Mouse (Mus musculus) CH12.LX (cell line): ENCODE results near the gene Trim56. TPM values are rescaled to one million over a fixed set of nuclear protein-coding genes. Genes with fewer than 3 reads are reported as not detected.

Experiments
- DNase-seq: peaks from one replicate; pipeline ENCODE4 v3.0.0-alpha.2; 2013; ENCODE audit errors: extremely low read depth
- H3K27ac ChIP-seq: 2 replicates; pipeline ENCODE4 v1.5.1; 2012; ENCODE audit warnings: low read depth, mild to moderate bottlenecking, control low read depth, moderate library complexity; ENCODE audit not compliant: insufficient read depth
- H3K27me3 ChIP-seq: replicated peaks from 2 replicates; pipeline ENCODE3; 2012; ENCODE audit warnings: inconsistent platforms
- H3K36me3 ChIP-seq, 2 experiments: replicated peaks in 1 of 2; 2 replicates each; pipeline versions ENCODE3 to v1.6.1; 2012; ENCODE audit warnings: inconsistent platforms in 1 of 2, low read length in 1 of 2, mild to moderate bottlenecking in 1 of 2, mixed read lengths in 1 of 2, moderate library complexity in 1 of 2; ENCODE audit not compliant: control insufficient read depth in 1 of 2, insufficient read depth in 1 of 2
- H3K4me1 ChIP-seq, 2 experiments: 2 replicates each; pipeline ENCODE4 v1.6.1; 2012; ENCODE audit warnings: inconsistent platforms in 1 of 2, moderate library complexity in 1 of 2; ENCODE audit not compliant: insufficient read depth in 2 of 2, control insufficient read depth in 1 of 2
- H3K4me2 ChIP-seq: 2 replicates; pipeline ENCODE4 v1.6.1; 2012; ENCODE audit warnings: low read depth, mild to moderate bottlenecking, control low read depth; ENCODE audit not compliant: poor library complexity, insufficient read depth, severe bottlenecking
- H3K4me3 ChIP-seq, 3 experiments: fragments of 150-350 bp in 1 of 3; sonication (generic) in 1 of 3; replicated peaks in 1 of 3; 2 replicates each; pipeline versions ENCODE3 to v1.5.1; 2011 to 2012; ENCODE audit warnings: low read depth in 2 of 3, low read length in 2 of 3, mild to moderate bottlenecking in 2 of 3, moderate library complexity in 2 of 3, control low read depth in 1 of 3, improper control_type of control experiment in 1 of 3, inconsistent platforms in 1 of 3, mixed read lengths in 1 of 3; ENCODE audit not compliant: poor library complexity in 1 of 3
- H3K79me2 ChIP-seq: replicated peaks from 2 replicates; pipeline ENCODE4 v1.6.1; 2012; ENCODE audit warnings: mild to moderate bottlenecking, moderate library complexity; ENCODE audit not compliant: control insufficient read depth, poor library complexity, insufficient read depth, severe bottlenecking; ENCODE audit errors: extremely low read depth
- H3K9ac ChIP-seq: 2 replicates; pipeline ENCODE4 v1.6.1; 2012; ENCODE audit warnings: low read depth, mild to moderate bottlenecking, control low read depth, moderate library complexity; ENCODE audit not compliant: insufficient read depth
- H3K9me3 ChIP-seq: replicated peaks from 2 replicates; pipeline ENCODE3; 2012; ENCODE audit warnings: low read length, inconsistent platforms, mixed read lengths
- CHD2 ChIP-seq: IDR thresholded peaks from 2 replicates; pipeline ENCODE4 v1.6.1; 2011; ENCODE audit warnings: low read length, improper control_type of control experiment
- ELF1 ChIP-seq: IDR thresholded peaks from 2 replicates; pipeline ENCODE4 v1.6.1; 2014; ENCODE audit warnings: low read depth, mild to moderate bottlenecking, inconsistent platforms, low read length, improper control_type of control experiment
- EP300 ChIP-seq: IDR thresholded peaks from 2 replicates; pipeline ENCODE4 v1.6.1; 2011; ENCODE audit warnings: low read length, improper control_type of control experiment
- GABPA ChIP-seq: IDR thresholded peaks from 2 replicates; pipeline ENCODE4 v1.6.1; 2012; ENCODE audit warnings: low read depth, low read length, improper control_type of control experiment, inconsistent platforms; ENCODE audit not compliant: insufficient replicate concordance
- HCFC1 ChIP-seq: IDR thresholded peaks from 2 replicates; pipeline ENCODE4 v1.6.1; 2012; ENCODE audit warnings: low read depth, mild to moderate bottlenecking, inconsistent platforms, low read length, improper control_type of control experiment
- IRF4 ChIP-seq: IDR thresholded peaks from 2 replicates; pipeline ENCODE4 v1.6.1; 2014; ENCODE audit warnings: low read depth, mild to moderate bottlenecking, inconsistent platforms, low read length, improper control_type of control experiment
- JUN ChIP-seq: IDR thresholded peaks from 2 replicates; pipeline ENCODE4 v1.6.1; 2011; ENCODE audit warnings: low read depth, mild to moderate bottlenecking, low read length, improper control_type of control experiment, moderate library complexity; ENCODE audit not compliant: insufficient read depth
- JUND ChIP-seq: conservative IDR thresholded peaks from 2 replicates; pipeline ENCODE4 v1.6.1; 2011; ENCODE audit warnings: low read depth, low read length, improper control_type of control experiment
- MAX ChIP-seq: IDR thresholded peaks from 2 replicates; pipeline ENCODE4 v1.6.1; 2011; ENCODE audit warnings: low read length, improper control_type of control experiment
- MAZ ChIP-seq: IDR thresholded peaks from 2 replicates; pipeline ENCODE4 v1.6.1; 2012; ENCODE audit warnings: low read depth, mild to moderate bottlenecking, inconsistent platforms, low read length, improper control_type of control experiment, moderate library complexity
- MXI1 ChIP-seq: IDR thresholded peaks from 2 replicates; pipeline ENCODE4 v1.6.1; 2011; ENCODE audit warnings: mild to moderate bottlenecking, low read depth, low read length, improper control_type of control experiment
- MYC ChIP-seq: IDR thresholded peaks from 2 replicates; pipeline ENCODE4 v1.6.1; 2011; ENCODE audit warnings: low read depth, mild to moderate bottlenecking, improper control_type of control experiment, low read length
- NELFE ChIP-seq: IDR thresholded peaks from 2 replicates; pipeline ENCODE4 v1.6.1; 2011; ENCODE audit warnings: low read depth, low read length, improper control_type of control experiment
- NRF1 ChIP-seq: IDR thresholded peaks from 2 replicates; pipeline ENCODE4 v1.6.1; 2014; ENCODE audit warnings: low read depth, mild to moderate bottlenecking, inconsistent platforms, low read length, improper control_type of control experiment, moderate library complexity
- POLR2AphosphoS2 ChIP-seq: IDR thresholded peaks from 2 replicates; pipeline ENCODE4 v1.6.1; 2011; ENCODE audit warnings: low read depth, low read length, improper control_type of control experiment
- RAD21 ChIP-seq: IDR thresholded peaks from 2 replicates; pipeline ENCODE4 v1.6.1; 2011; ENCODE audit warnings: low read depth, mild to moderate bottlenecking, low read length, improper control_type of control experiment, moderate library complexity
- RCOR1 ChIP-seq: conservative IDR thresholded peaks from 2 replicates; pipeline ENCODE4 v1.6.1; 2012; ENCODE audit warnings: low read depth, mild to moderate bottlenecking, inconsistent platforms, low read length, improper control_type of control experiment
- SIN3A ChIP-seq: IDR thresholded peaks from 2 replicates; pipeline ENCODE4 v1.6.1; 2012; ENCODE audit warnings: low read length, improper control_type of control experiment, inconsistent platforms
- SMC3 ChIP-seq: IDR thresholded peaks from 2 replicates; pipeline ENCODE4 v1.6.1; 2011; ENCODE audit warnings: low read depth, low read length, improper control_type of control experiment
- TBP ChIP-seq: conservative IDR thresholded peaks from 2 replicates; pipeline ENCODE4 v1.6.1; 2011; ENCODE audit warnings: low read depth, low read length, improper control_type of control experiment
- TCF12 ChIP-seq: IDR thresholded peaks from 2 replicates; pipeline ENCODE4 v1.6.1; 2014; ENCODE audit warnings: low read depth, mild to moderate bottlenecking, inconsistent platforms, low read length, improper control_type of control experiment
- USF2 ChIP-seq: conservative IDR thresholded peaks from 2 replicates; pipeline ENCODE4 v1.6.1; 2011; ENCODE audit warnings: low read depth, low read length, improper control_type of control experiment
- ZC3H11A ChIP-seq: IDR thresholded peaks from 2 replicates; pipeline ENCODE4 v1.6.1; 2012; ENCODE audit warnings: low read depth, mild to moderate bottlenecking, inconsistent platforms, low read length, improper control_type of control experiment
- ZKSCAN1 ChIP-seq: IDR thresholded peaks from 2 replicates; pipeline ENCODE4 v1.6.1; 2012; ENCODE audit warnings: low read depth, inconsistent platforms, low read length, improper control_type of control experiment, borderline replicate concordance
- ZMIZ1 ChIP-seq: IDR thresholded peaks from 2 replicates; pipeline ENCODE4 v1.6.1; 2012; ENCODE audit warnings: low read depth, mild to moderate bottlenecking, inconsistent platforms, low read length, improper control_type of control experiment
- dilution Hi-C: fragments of 300-500 bp; cut with MboI; formaldehyde crosslinking; loops from 2 replicates; pipeline ENCODE4 v1.14.3; 2020; ENCODE audit warnings: low sequenced_read_pairs; ENCODE audit not compliant: extremely low pct_unique_long_range_greater_than_20kb, extremely low pct_ligation_motif_present
- in situ Hi-C: fragments of 300-500 bp; cut with MboI; formaldehyde crosslinking; loops from 3 replicates; pipeline ENCODE4 v1.14.3; 2019; ENCODE audit warnings: low sequenced_read_pairs, low pct_ligation_motif_present, low pct_unique_long_range_greater_than_20kb, mixed read lengths
- polyA plus RNA-seq: library from polyadenylated mRNA; unstranded; fragments of >175 nt; gene quantifications from 2 replicates; pipeline ENCODE4 v1.2.1, GENCODE M21; 2012; ENCODE audit warnings: low read depth; ENCODE audit not compliant: insufficient read length
- total RNA-seq, 2 experiments: library from RNA; depleted of rRNA; stranded (reverse); fragments of 300-350 nt in 1 of 2; fragments of >200 nt in 1 of 2; gene quantifications; 2 replicates each; pipeline ENCODE4 v1.2.3; 2012 to 2014

Gene Trim56
- total and polyA plus RNA-seq, 3 experiments, result 7.6 to 12.9 (median 11.2) TPM

DNA sequence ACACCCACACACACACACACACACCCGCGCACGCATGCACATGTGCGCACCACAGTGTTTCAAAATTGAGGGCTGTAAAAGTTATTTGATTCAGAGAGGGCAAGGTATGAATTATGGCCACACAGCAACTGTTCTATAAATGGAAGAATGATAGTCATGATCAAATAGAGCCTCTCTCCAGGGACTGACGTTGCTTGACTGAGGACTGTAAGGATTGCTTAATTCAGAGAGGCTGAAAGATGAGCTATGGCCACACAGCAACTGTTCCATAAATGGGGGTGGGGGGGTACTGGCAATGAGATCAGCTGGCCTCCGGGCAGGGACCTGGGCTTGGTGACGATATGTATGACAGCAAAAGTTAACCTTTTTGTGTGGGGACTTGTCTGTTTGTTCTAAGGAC is 38.8 kb downstream of the Trim56 start:
- TF ChIP-seq JUND, result no peak
- TF ChIP-seq ZKSCAN1, result no peak
- no peak for TF ChIP-seq MXI1
- no peak for TF ChIP-seq POLR2AphosphoS2
- TF ChIP-seq TBP, result no peak
- no peak for TF ChIP-seq EP300
- TF ChIP-seq MAX, result no peak
- no peak for TF ChIP-seq SIN3A
- TF ChIP-seq ELF1, result no peak
- no peak for TF ChIP-seq ZC3H11A
- no peak for TF ChIP-seq TCF12
- in situ Hi-C loops, result no loop called here
- Histone ChIP-seq H3K9me3 (peaks cover 4% of the 10 kb centered on the region), H3K4me2 (no peak overlapping the region), H3K4me3 (no peak overlapping the region), H3K4me1 (peaks cover 11 to 31% of the 10 kb centered on the region in 2 experiments), H3K79me2 (no peaks in the 10 kb centered on the region), H3K36me3 (no peaks in the 10 kb centered on the region), H3K9ac (no peak overlapping the region), H3K27me3 (peaks cover 13% of the 10 kb centered on the region), H3K27ac (no peak overlapping the region)
- dilution Hi-C loops, result no loop called here
- no peak for DNase-seq

- Histone ChIP-seq H3K4me2 (peak overlapping the region; percentile 4; the same call in 1 of the 2 replicates), H3K36me3 (no peaks in the 10 kb centered on the region), H3K9ac (no peak overlapping the region), H3K9me3 (no peaks in the 10 kb centered on the region), H3K79me2 (no peaks in the 10 kb centered on the region), H3K27ac (no peak overlapping the region), H3K4me3 (no peak overlapping the region), H3K4me1 (peaks cover 11 to 38% of the 10 kb centered on the region in 2 experiments), H3K27me3 (peaks cover 12% of the 10 kb centered on the region)
- in situ Hi-C loops (no loop called here), dilution Hi-C loops (no loop called here)
- DNase-seq, result peak; percentile 56
- TF ChIP-seq RCOR1, result no peak
- TF ChIP-seq MAX, result no peak
- 0 out of 2 replicates have a peak, but pooled peaks have one; percentile 34 for TF ChIP-seq MAZ
Observed at GRCm38 (mm10) chr5:137076191-137076930, 39.6 kb downstream of the Trim56 start.

- H3K9ac ChIP-seq, result no peak overlapping the region
- H3K79me2 ChIP-seq, result no peaks in the 10 kb centered on the region
- H3K27ac ChIP-seq, result no peak overlapping the region
- no peak overlapping the region for H3K4me2 ChIP-seq
- H3K4me1 ChIP-seq, result peaks cover 11 to 38% of the 10 kb centered on the region in 2 experiments
- H3K4me3 ChIP-seq, result no peak overlapping the region
- no peak for DNase-seq
- no peaks in the 10 kb centered on the region for H3K36me3 ChIP-seq
- in situ Hi-C loops, result no loop called here
- peaks cover 15% of the 10 kb centered on the region for H3K27me3 ChIP-seq
- dilution Hi-C loops, result no loop called here
- no peaks in the 10 kb centered on the region for H3K9me3 ChIP-seq
- TF ChIP-seq NELFE (no peak), MXI1 (no peak), EP300 (no peak), SMC3 (no peak), MYC (no peak), RAD21 (no peak), CHD2 (no peak), IRF4 (no peak), HCFC1 (no peak), TCF12 (no peak), ZC3H11A (no peak), NRF1 (no peak), GABPA (no peak), RCOR1 (no peak), JUN (no peak), ZMIZ1 (no peak), USF2 (no peak)
Observed at GRCm38 (mm10) chr5:137075726-137076125, 40.3 kb downstream of the Trim56 start.
